Mouse (Mus musculus): ENCODE results near the gene Fgfr2.

GRCm38 (mm10) chr7:130552780-130553179 lies 2570.4 kb downstream of the Fgfr2 start:
- TF ChIP-seq MYOG (IDR thresholded peaks at IDR 0.05; ENCODE audit: control insufficient read depth, extremely low read depth, insufficient read length) = no peak
- no peak for TF ChIP-seq CTCF (IDR thresholded peaks at IDR 0.05; ENCODE audit: control insufficient read depth, insufficient read depth, insufficient read length)
